Mouse (Mus musculus) liver, embryonic 15.5 days (tissue): ENCODE results near the gene Cdk19. TPM values are rescaled to one million over a fixed set of nuclear protein-coding genes. Genes with fewer than 3 reads are reported as not detected.

Experiments used
- ATAC-seq: fragments of 200-750 bp; cut with Nextera tagmentation; 2 replicates; pipeline ENCODE4 v1.8.0; 2017; ENCODE audit warnings: moderate number of reproducible peaks, mild to moderate bottlenecking, moderate library complexity; ENCODE audit not compliant: insufficient read depth
- H3K27ac ChIP-seq: fragments of 300-500 bp; sonication (generic); replicated peaks from 2 replicates; pipeline ENCODE4 v1.5.1; 2015; ENCODE audit warnings: mild to moderate bottlenecking, inconsistent platforms
- H3K27me3 ChIP-seq: fragments of 300-500 bp; sonication (generic); 2 replicates; pipeline ENCODE4 v1.6.1; 2015; ENCODE audit warnings: mild to moderate bottlenecking, inconsistent platforms
- H3K36me3 ChIP-seq: fragments of 300-500 bp; sonication (generic); replicated peaks from 2 replicates; pipeline ENCODE4 v1.6.1; 2015; ENCODE audit warnings: moderate library complexity, mild to moderate bottlenecking, inconsistent platforms
- H3K4me1 ChIP-seq: fragments of 300-500 bp; sonication (generic); replicated peaks from 2 replicates; pipeline ENCODE4 v1.6.1; 2015; ENCODE audit warnings: inconsistent platforms
- H3K4me2 ChIP-seq: fragments of 300-500 bp; sonication (generic); 2 replicates; pipeline ENCODE4 v1.6.1; 2015; ENCODE audit warnings: moderate library complexity, mild to moderate bottlenecking, inconsistent platforms
- H3K4me3 ChIP-seq: fragments of 300-500 bp; sonication (generic); replicated peaks from 2 replicates; pipeline ENCODE4 v1.5.1; 2015; ENCODE audit warnings: mild to moderate bottlenecking, inconsistent platforms
- H3K9ac ChIP-seq: fragments of 300-500 bp; sonication (generic); 2 replicates; pipeline ENCODE4 v1.6.1; 2015; ENCODE audit warnings: moderate library complexity, mild to moderate bottlenecking, inconsistent platforms
- H3K9me3 ChIP-seq: fragments of 300-500 bp; sonication (generic); replicated peaks from 2 replicates; pipeline ENCODE4 v1.6.1; 2016; ENCODE audit warnings: inconsistent platforms
- WGBS: fragments of 180-500 bp; shearing (Covaris S2); methylation state at CpG from one replicate; pipeline ENCODE4 v1.1.7; 2015; ENCODE audit warnings: mixed read lengths; ENCODE audit not compliant: insufficient replicate concordance; 5-methylcytosine and 5-hydroxymethylcytosine counted together
- polyA plus RNA-seq: library from polyadenylated mRNA; unstranded; fragments of >200 nt; fragmentation: Nextera tagmentation; extraction: Ambion mirVana; gene quantifications from 2 replicates; pipeline ENCODE4 v1.2.1, GENCODE M21; 2015

Gene Cdk19
- polyA plus RNA-seq, 1 experiment from 2014 or later: 2.9 TPM

DNA sequence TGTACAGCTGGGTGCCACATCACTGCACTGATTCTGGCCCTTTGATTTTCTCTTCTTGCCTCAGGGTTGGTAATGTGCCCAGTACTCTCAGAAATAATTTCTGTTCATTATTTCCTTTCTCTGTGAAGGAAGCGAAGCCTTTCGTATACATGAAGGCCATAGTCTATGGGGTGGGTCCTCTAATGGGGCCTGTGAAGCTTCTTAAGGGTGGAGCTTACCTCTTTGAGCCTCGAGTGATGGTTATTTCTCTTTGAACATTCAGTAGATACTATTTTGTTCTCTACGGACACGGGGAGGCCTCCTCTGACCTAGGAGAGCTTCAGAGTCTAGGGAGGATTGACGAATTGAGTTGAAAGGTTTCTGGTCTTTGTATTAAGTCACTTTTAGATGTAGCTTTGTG lies 142.9 kb downstream of the Cdk19 start:
- no peak overlapping the region for H3K9ac ChIP-seq
- H3K4me3 ChIP-seq: no peak overlapping the region
- 76% methylated on average over 6 of the region's 6 CpGs for WGBS
- ATAC-seq: no peak
- H3K4me2 ChIP-seq: no peak overlapping the region
- peaks cover 4% of the 10 kb centered on the region; the same call in 1 of the 2 replicates for H3K4me1 ChIP-seq
- H3K27ac ChIP-seq: no peak overlapping the region
- no peaks in the 10 kb centered on the region for H3K9me3 ChIP-seq
- H3K36me3 ChIP-seq: peaks cover 4% of the 10 kb centered on the region; the same call in 1 of the 2 replicates
- H3K27me3 ChIP-seq: no peaks in the 10 kb centered on the region

DNA sequence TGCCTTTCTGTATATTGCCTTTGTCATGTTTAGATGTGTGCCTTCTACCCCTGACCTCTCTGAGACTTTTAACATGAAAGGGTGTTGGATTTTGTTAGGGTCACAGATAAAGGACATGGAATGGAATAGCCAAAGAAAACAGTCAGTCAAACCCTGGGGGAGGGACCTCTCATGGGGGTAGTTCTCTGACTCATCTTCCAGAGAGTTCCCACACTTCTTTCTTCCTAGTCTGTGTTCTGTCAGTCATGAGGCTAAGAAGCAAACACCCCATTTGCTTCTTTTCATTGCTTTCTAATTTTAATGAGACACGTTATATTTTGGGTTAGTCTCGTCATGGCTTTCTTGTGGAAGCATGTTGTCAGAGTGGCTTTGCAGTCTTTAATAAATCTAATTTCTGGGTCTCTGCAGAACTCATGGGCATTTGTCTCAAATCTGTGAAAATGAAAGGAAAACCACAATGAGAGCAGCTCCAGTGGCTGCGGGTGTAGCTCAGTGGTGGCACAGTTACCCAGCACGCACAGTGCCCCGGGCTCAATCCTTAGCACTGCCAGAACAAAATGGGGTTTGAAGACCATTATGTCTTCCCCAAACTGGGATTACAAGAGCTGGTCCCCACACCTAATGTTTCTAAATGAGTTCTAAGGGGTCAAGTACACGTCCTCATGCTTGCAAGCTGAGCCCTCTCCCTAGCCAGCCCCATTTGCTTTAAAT lies 149.9 kb downstream of the Cdk19 start:
- H3K27me3 ChIP-seq: no peaks in the 10 kb centered on the region
- peaks cover under 1% of the 10 kb centered on the region; the same call in 1 of the 2 replicates for H3K4me1 ChIP-seq
- 68% methylated on average over 6 of the region's 6 CpGs for WGBS
- H3K36me3 ChIP-seq: no peaks in the 10 kb centered on the region
- no peak overlapping the region for H3K9ac ChIP-seq
- H3K4me3 ChIP-seq: no peak overlapping the region
- no peaks in the 10 kb centered on the region for H3K9me3 ChIP-seq
- H3K27ac ChIP-seq: no peak overlapping the region
- no peak overlapping the region for H3K4me2 ChIP-seq
- no peak for ATAC-seq

DNA sequence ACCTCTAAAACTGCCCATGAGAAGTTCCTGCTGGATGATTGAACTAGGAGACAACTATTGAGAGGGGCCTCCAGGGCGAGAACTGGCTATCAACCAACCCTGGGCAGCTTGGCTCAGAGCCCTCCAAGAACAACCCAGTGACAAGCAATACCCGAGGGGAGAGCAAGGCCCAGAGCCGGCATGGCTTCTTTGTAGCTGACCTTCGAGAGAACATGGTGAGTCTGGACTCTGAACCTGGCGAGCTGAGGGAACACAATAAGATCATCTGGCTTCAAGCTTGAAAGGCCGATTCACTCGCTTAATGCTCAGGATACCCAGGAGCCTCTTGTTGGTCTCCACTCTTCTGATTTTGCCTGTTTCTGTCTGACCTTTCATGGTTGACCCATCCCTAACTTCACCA lies 151.8 kb downstream of the Cdk19 start:
- ATAC-seq: no peak
- WGBS: 71% methylated on average over 7 of the region's 7 CpGs
- no peaks in the 10 kb centered on the region for H3K36me3 ChIP-seq
- H3K4me3 ChIP-seq: no peak overlapping the region
- no peak overlapping the region for H3K4me2 ChIP-seq
- peaks cover 14% of the 10 kb centered on the region for H3K4me1 ChIP-seq
- no peak overlapping the region for H3K27ac ChIP-seq
- H3K9ac ChIP-seq: no peak overlapping the region
- no peaks in the 10 kb centered on the region for H3K9me3 ChIP-seq
- no peaks in the 10 kb centered on the region for H3K27me3 ChIP-seq

DNA sequence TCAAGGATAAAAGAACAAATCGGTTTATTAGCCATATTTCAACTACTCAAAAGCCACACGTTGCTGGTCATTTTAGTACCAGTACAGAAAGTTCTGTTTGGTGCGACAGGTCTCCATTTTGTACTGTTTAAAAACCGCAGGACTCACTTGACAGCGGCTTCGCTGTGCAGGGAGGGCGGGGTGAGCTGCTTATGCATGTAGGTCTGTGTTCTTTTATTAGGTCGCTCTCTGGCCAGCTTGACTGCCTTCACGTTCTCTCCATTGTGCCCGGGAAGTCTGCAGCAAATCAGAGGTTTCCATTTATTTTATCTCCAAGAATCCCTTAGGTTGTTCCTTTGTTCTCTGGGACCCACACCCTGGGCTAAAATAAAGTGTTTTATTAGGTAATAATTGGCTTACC lies 152.4 kb downstream of the Cdk19 start:
- H3K27ac ChIP-seq: no peak overlapping the region
- WGBS: 69% methylated on average over 10 of the region's 10 CpGs
- H3K4me1 ChIP-seq: peaks cover 14% of the 10 kb centered on the region
- no peaks in the 10 kb centered on the region for H3K36me3 ChIP-seq
- H3K27me3 ChIP-seq: no peaks in the 10 kb centered on the region
- H3K9ac ChIP-seq: no peak overlapping the region
- no peak overlapping the region for H3K4me3 ChIP-seq
- H3K9me3 ChIP-seq: no peaks in the 10 kb centered on the region
- no peak for ATAC-seq
- no peak overlapping the region for H3K4me2 ChIP-seq

DNA sequence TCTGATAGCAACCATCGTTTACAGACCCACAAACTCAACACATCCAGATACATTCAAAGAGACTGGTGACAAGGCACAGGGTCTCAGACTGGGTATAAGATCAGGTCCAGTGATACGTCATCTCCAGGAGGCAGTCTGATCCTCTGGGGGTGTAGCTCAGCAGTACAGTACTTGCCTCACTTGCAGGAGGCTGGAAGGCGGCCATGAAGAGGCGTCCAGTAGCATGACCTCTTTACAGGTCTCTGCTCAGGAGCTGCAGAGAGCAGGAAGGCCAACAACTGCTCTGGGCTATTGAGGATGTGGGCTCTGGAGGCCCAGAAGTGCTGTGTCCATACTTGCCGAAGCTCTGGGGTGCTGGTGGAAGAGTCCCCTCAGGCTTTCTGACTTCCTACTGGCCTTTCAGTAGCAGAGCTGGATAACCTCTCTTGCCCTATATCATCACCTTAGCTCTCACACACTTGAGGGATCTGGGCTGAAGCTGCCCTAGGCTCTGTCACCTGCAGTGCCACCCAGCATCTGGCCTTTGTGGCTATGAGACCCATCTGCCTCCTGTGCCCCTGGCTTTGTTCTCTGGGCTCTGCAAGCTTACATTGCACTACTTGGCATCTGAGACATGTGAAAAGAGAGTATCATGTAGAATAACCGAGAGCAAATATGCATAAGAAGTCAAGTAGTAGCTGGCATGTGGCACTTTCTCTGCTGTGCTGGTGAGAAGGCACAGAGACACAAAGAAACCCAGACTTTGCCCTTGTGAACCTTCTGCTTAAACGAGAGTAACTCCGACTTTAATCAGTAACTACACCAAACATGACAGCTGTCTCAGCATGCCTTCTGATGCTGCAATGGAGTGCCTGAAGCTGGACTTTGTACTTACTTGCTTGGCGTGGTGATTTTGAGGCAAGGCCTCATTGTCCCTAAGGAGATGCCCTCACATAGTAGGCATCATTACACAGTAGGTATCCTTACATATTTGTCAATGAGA lies 155.1 kb downstream of the Cdk19 start:
- Histone ChIP-seq H3K4me2 (no peak overlapping the region), H3K27me3 (no peaks in the 10 kb centered on the region), H3K27ac (peak overlapping the region; percentile 57; the same call in 1 of the 2 replicates), H3K9me3 (no peaks in the 10 kb centered on the region), H3K4me3 (no peak overlapping the region), H3K4me1 (peaks cover 32% of the 10 kb centered on the region), H3K9ac (no peak overlapping the region), H3K36me3 (no peaks in the 10 kb centered on the region)
- 52% methylated on average over 9 of the region's 9 CpGs for WGBS
- ATAC-seq: no peak

DNA sequence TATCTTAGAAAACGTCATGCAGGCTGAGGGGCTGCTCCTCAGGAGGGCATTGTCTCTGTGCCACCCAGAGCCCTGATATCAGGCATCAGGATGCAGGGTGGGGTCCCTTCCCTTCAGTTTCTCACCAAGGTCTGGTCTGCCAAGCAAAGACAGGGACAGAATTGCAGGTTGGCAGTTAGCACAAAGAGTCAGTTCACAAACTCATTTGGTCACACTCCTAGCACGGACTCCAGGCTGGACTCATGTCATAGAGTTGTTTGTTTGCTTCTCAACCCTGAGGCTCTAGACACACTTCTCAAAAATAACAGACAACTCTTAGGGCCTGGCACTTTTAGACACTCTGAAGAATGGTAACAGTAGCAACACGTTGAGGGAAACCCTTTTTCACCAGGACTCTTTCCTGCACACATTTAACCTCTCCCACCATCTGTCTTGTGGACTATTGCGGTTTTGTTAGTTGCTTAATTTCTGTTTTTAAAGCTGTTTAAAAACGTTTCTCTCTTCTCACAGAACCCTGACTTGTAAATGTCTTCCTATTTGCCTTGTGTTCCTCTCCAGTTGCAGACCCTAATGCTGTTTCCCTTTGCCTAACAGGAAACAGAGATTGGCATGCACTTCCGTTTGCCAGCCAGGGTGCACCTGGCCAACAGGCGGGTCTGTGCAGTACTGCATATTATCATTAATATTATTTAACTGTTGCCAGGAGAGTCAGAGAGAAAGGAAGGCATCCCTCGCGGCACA lies 158.1 kb downstream of the Cdk19 start:
- no peak for ATAC-seq
- no peak overlapping the region for H3K4me3 ChIP-seq
- no peaks in the 10 kb centered on the region for H3K36me3 ChIP-seq
- peaks cover 46% of the 10 kb centered on the region for H3K4me1 ChIP-seq
- H3K9ac ChIP-seq: no peak overlapping the region
- H3K27me3 ChIP-seq: no peaks in the 10 kb centered on the region
- whole genome bisulfite sequencing: 23% methylated on average over 9 of the region's 9 CpGs
- no peaks in the 10 kb centered on the region for H3K9me3 ChIP-seq
- no peak overlapping the region for H3K4me2 ChIP-seq
- H3K27ac ChIP-seq: 0 out of 2 replicates have a peak overlapping the region, but pooled peaks have one; percentile 19

DNA sequence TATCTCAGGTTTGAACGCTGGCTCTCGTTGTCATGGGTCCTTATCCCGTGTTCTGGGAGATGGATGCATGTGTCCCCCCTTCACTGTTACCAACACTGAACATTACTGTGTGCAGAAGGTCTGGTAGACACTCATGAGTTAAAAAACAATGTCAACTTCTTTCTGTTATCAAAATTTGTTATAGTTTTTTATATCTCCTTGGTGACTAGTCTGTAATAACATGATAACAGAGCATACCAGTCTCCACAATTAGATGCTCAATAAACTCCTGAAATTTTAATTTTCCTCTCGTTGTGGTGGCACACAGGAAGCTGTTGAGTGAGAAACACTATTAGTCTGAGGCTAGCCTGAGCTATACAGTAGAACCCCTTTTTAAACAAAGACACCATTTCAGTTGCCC lies 159.1 kb downstream of the Cdk19 start:
- no peak overlapping the region for H3K4me3 ChIP-seq
- H3K9ac ChIP-seq: no peak overlapping the region
- H3K36me3 ChIP-seq: no peaks in the 10 kb centered on the region
- H3K27me3 ChIP-seq: no peaks in the 10 kb centered on the region
- no peak overlapping the region for H3K27ac ChIP-seq
- H3K4me2 ChIP-seq: no peak overlapping the region
- WGBS: 52% methylated on average over 4 of the region's 4 CpGs
- peaks cover 46% of the 10 kb centered on the region for H3K4me1 ChIP-seq
- ATAC-seq: no peak
- H3K9me3 ChIP-seq: no peaks in the 10 kb centered on the region

DNA sequence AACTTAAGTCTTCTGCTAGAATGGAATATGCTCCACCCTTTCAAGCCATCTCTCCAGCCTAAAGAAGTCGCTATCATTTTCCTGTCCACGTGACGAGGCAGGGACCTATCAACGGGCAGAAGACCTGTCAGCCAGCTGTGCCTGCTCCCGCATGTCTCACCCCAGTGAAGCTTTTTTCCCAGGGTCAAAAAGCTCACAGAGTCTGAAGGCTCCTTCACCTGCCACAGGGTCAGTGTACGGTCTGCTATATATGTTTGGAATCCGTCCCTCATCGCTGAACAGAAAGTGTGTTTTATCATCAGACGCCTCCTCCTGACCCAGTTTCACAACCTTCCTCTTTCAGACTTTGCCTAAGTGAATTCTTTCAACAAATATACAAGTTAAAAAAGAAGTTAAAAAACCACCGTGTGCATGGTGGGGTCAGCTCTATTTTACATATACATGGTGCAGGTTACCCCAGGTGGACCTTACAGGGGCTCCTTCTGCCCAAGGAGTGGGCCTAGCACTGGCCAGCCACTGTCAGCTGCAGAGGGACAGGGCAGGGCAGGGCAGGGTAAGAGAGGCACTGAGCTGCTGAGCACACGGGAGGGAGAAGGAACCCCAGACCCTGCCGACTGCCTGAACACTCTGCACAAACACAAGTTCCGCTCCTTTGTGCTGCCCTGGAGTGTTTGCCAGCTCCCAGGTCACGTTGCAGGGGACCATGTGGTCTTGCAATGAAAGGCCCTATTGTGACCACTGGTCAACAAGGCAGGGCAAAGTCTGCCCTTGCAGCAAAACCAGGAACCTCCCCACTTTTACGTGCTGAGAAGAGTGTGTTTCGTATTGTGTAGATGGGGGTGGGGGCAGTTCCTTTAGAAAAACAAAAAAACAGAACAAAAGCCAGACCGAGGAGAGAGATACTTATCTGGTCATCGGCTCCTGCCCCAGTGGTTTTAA lies 160.2 kb downstream of the Cdk19 start:
- no peaks in the 10 kb centered on the region for H3K36me3 ChIP-seq
- H3K27me3 ChIP-seq: no peaks in the 10 kb centered on the region
- peaks cover 42% of the 10 kb centered on the region for H3K4me1 ChIP-seq
- H3K9ac ChIP-seq: peak overlapping the region; percentile 16; the same call in 1 of the 2 replicates
- H3K4me2 ChIP-seq: peak overlapping the region; percentile 51
- no peaks in the 10 kb centered on the region for H3K9me3 ChIP-seq
- H3K4me3 ChIP-seq: no peak overlapping the region; the same call in 1 of the 2 replicates
- peak; percentile 79 for ATAC-seq
- H3K27ac ChIP-seq: peak overlapping the region; percentile 87
- 12% methylated on average over 18 of the region's 18 CpGs for WGBS

DNA sequence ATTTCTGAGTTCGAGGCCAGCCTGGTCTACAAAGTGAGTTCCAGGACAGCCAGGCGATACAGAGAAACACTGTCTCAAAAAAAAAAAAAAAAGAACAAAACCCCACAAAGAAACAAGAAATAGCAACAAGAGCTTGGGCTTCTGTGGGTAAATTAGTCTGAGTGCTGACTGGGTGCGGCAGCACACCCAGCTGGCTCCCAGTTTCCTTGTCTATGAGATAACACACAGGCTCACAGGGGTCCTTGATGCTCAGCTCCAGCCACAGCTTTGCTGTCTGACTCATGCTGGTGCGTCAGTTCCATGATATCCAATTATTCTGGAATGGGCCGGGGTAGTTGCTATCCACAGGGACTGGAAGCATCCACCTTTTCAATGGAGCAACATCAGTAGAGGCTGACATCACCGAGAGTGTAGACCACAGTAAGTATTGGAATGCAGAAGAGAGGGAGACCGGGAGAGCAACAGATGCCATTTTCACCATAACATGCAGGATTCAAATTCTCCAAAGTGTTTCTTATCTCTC lies 161.4 kb downstream of the Cdk19 start:
- WGBS: 59% methylated on average over 7 of the region's 7 CpGs

DNA sequence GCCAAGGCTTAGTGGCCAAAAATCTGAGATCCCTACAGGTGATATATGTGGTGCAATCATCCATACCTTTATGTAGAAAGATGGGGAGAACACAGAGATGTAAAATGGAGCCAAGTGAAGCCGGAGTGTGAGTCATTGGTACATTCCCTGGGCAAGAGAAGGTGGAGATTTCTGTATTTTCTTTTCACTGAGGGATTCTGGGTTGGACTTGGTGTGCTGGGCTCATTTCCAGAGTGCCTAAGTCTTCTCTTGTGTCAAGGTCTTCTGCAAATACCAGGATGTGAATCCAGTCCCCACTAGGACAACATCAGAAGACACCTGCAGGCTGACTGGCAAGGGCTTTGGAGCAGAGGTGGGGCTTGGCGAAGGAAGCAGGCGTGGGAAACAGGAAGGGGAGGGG lies 163.4 kb downstream of the Cdk19 start:
- H3K9me3 ChIP-seq: no peaks in the 10 kb centered on the region
- ATAC-seq: no peak
- no peak overlapping the region for H3K27ac ChIP-seq
- 36% methylated on average over 3 of the region's 3 CpGs for WGBS
- H3K27me3 ChIP-seq: no peaks in the 10 kb centered on the region
- H3K4me3 ChIP-seq: no peak overlapping the region
- no peak overlapping the region for H3K4me2 ChIP-seq
- H3K36me3 ChIP-seq: no peaks in the 10 kb centered on the region
- H3K4me1 ChIP-seq: peaks cover 26% of the 10 kb centered on the region
- no peak overlapping the region for H3K9ac ChIP-seq

More for the DNA sequence above, 161.4 kb downstream of the Cdk19 start:
- no peak for ATAC-seq
- H3K9me3 ChIP-seq: no peaks in the 10 kb centered on the region
- H3K4me2 ChIP-seq: no peak overlapping the region
- H3K9ac ChIP-seq: no peak overlapping the region
- peaks cover 33% of the 10 kb centered on the region for H3K4me1 ChIP-seq
- H3K27me3 ChIP-seq: no peaks in the 10 kb centered on the region
- H3K36me3 ChIP-seq: no peaks in the 10 kb centered on the region
- no peak overlapping the region for H3K27ac ChIP-seq
- H3K4me3 ChIP-seq: no peak overlapping the region
